Mouse (Mus musculus): ENCODE measurements around the gene Zfyve9. TPM values are rescaled to one million over a fixed set of nuclear protein-coding genes. Genes with fewer than 3 reads are reported as not detected.
A peak's percentile ranks its signal among the peaks of the same experiment; 100 is the strongest.

The Zfyve9 gene
- polyA plus RNA-seq, 1 experiment from 2014 or later, result 5.3 TPM

DNA sequence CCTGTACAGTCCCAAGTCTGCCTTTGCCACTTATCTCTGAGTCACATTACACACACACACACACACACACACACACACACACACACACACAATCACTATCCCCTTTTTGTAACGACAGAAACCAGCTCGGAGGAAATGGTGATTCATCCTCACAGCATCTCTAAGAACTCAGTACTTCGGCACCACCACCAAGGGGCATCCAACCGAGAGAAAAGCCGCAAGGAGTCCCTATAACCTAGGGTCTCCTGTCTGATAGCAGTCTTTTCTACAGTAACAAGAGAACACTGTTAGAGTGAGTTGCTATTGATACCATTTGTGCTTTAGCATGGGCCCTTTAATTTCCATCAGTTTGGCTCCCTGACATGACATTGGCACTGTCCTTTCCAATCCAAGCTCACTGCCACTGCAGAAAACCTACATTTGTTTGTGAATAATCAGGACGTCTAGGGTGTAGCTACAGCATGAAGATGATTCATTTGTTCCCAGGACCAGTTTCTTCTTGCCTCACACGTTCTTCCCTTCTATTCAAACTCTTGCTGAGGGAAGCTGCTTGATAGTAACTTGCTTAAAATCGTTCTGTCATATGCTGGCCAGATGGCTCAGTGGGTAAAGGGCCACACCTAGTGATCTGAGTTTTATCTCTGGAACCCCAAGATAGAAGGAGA is 2.0 kb upstream of the Zfyve9 start:
- no peak overlapping the region for H3K27ac ChIP-seq
- WGBS, result 43% methylated on average over 8 of the region's 8 CpGs
- no peaks in the 10 kb centered on the region for H3K36me3 ChIP-seq (replicated peaks)
- H3K27me3 ChIP-seq (ENCODE audit: poor library complexity, severe bottlenecking), result no peaks in the 10 kb centered on the region
- no peaks in the 10 kb centered on the region for H3K9me3 ChIP-seq
- DNase-seq (ENCODE audit: extremely low spot score, low spot score), result no peak
- no peak overlapping the region for H3K4me3 ChIP-seq
- H3K4me1 ChIP-seq, result peaks cover 38% of the 10 kb centered on the region

DNA sequence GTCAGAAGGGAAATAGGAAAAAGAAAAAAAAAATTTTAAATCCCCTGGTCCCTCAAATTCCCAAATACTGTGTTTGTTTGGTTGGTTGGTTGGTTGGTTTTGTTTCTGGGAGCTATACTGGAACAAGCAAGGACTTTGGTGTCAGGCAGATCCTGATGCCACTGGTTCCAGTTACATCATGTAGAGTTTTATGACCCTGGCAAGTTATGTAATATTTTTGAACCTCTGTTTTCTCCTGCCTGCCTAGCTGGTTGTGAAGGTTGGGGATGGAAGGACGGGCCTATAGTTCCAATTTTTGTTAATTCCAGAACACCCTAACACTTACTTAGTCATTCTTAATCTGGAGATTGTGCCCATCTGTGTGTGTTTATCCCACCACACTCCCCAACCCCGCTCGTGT is 998 bp upstream of the Zfyve9 start:
- Histone ChIP-seq H3K27ac (0 out of 2 replicates have a peak overlapping the region, but pooled peaks have one; percentile 99), H3K27me3 (ENCODE audit: poor library complexity, severe bottlenecking) (no peaks in the 10 kb centered on the region), H3K4me1 (peaks cover 38% of the 10 kb centered on the region), H3K9me3 (no peaks in the 10 kb centered on the region), H3K36me3 (replicated peaks) (no peaks in the 10 kb centered on the region), H3K4me3 (peak overlapping the region; percentile 96)
- DNase-seq (ENCODE audit: extremely low spot score, low spot score), result no peak
- WGBS, result 67% methylated on average over 3 of the region's 3 CpGs

DNA sequence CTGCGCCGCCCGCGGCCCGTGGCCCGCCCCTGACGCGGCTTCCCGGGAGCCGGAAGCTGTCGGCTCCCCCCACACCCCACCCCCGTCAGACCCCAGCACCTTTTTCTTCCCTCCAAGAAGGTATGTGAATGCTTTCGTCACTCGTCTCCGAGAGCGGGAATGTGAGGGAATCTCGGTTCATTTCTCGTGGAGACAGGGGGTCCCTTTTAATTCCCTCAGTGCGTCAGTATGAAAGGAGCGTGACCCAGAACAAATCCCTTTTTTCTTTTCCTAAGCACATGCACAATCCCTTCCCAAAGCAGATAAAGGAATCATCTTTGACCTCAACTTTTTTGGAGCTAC is 237 bp upstream of the Zfyve9 start:
- WGBS, result under 1% methylated on average over 20 of the region's 20 CpGs
- Histone ChIP-seq H3K36me3 (replicated peaks) (no peaks in the 10 kb centered on the region), H3K27me3 (ENCODE audit: poor library complexity, severe bottlenecking) (no peaks in the 10 kb centered on the region), H3K27ac (peak overlapping the region; percentile 99), H3K4me1 (peaks cover 38% of the 10 kb centered on the region), H3K4me3 (peak overlapping the region; percentile 96), H3K9me3 (no peaks in the 10 kb centered on the region)
- peak; percentile 71 for DNase-seq (ENCODE audit: extremely low spot score, low spot score)

DNA sequence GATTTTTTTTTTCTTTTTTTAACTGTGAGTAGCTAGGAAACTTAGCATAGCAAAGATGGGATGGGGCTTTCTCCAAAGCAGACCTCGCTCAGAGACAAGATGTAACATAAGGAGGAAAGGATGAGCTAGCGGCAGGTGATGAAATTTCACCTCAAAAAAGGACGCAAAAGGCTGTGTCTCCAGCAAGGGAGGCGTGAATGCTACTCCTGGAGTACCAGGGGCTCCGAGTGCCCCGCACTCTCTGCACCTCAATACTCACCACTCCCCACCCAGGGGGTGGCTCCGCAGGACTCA is 888 bp downstream of the Zfyve9 start:
- Histone ChIP-seq H3K27ac (peak overlapping the region; percentile 99), H3K4me3 (peak overlapping the region; percentile 96), H3K36me3 (replicated peaks) (no peaks in the 10 kb centered on the region), H3K4me1 (peaks cover 38% of the 10 kb centered on the region), H3K27me3 (ENCODE audit: poor library complexity, severe bottlenecking) (no peaks in the 10 kb centered on the region), H3K9me3 (no peaks in the 10 kb centered on the region)
- DNase-seq (ENCODE audit: extremely low spot score, low spot score), result no peak
- 0% methylated on average over 7 of the region's 7 CpGs for WGBS

DNA sequence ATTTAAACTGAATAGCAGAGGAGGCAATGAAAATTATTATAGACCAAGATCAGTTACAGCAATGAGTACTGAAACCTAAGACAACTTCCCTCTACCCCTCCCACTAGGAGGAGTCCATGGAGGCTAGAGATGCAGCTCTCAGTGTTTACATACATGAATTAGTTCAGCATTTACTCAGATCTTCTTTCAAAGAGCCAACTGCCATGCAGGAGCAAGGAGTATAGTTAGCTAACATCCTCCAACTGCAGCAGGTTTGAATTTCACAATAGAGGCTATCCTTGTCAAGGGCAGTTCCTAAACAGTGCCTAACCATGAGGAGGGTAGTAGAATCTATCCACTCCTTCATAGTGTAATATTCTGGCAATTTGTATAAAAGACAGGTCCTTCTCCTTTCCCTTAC is 12.1 kb downstream of the Zfyve9 start:
- H3K36me3 ChIP-seq (replicated peaks), result no peaks in the 10 kb centered on the region; the same call in 1 of the 2 replicates
- H3K9me3 ChIP-seq, result no peaks in the 10 kb centered on the region
- no peaks in the 10 kb centered on the region for H3K27me3 ChIP-seq (ENCODE audit: poor library complexity, severe bottlenecking)
- H3K27ac ChIP-seq, result no peak overlapping the region
- H3K4me1 ChIP-seq, result no peaks in the 10 kb centered on the region
- DNase-seq (ENCODE audit: extremely low spot score, low spot score), result no peak
- no peak overlapping the region for H3K4me3 ChIP-seq

DNA sequence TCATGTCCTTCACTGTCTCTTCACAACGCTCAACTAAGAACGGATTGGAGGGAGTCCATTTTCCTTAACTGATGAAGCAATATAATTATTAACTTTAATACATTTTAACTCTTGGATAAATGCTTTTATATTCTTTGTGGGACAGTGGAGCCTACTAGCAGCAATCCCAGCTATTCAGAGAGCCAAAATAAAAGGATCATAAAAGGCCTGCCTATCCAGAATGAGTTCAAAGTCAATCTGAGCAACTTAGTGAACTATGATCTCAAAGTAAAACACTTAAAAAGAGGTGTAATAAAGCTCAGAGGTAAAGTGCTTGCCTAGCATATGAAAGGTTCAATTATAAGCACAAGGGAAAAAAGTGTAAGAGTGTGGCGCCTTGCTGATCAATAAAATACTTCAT is 21.0 kb downstream of the Zfyve9 start:
- Histone ChIP-seq H3K36me3 (replicated peaks) (no peaks in the 10 kb centered on the region), H3K9me3 (no peaks in the 10 kb centered on the region), H3K4me1 (no peaks in the 10 kb centered on the region), H3K27me3 (ENCODE audit: poor library complexity, severe bottlenecking) (no peaks in the 10 kb centered on the region), H3K4me3 (no peak overlapping the region), H3K27ac (no peak overlapping the region)
- DNase-seq (ENCODE audit: extremely low spot score, low spot score), result no peak
- WGBS, result 97% methylated on average over 3 of the region's 3 CpGs

DNA sequence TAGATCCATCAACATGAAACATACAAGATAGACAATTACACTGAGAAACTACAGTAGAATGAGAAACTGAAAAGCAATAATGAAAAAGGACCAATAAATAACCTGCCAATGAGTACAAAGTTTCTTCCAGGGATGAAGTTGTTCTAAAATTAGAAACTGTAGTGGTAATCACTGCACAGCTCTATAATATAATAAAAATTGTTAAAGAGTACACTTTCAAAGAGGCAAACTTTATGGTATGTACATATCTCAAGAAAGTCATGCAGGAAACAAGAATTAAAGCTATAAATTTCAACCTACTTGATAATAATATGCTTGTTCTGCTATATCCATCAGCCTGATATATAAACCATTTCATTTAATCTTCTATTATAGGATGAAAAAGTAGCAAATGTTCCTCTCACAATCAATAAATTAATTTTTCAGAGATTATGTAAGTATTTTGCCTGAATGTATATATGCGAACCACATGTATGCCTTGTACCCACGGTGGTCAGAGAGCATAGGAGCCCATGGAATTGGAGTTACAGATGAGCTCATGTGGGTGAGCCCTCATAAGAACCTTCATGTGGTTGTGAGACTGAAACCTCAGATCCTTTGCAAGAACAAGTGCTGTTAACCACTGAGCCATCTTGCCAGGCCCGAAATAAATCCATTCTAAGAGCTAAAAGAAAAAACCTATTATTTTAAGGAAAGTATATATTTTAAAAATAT is 34.3 kb downstream of the Zfyve9 start:
- Histone ChIP-seq H3K4me1 (no peaks in the 10 kb centered on the region), H3K36me3 (replicated peaks) (no peaks in the 10 kb centered on the region), H3K9me3 (no peaks in the 10 kb centered on the region), H3K27me3 (ENCODE audit: poor library complexity, severe bottlenecking) (no peaks in the 10 kb centered on the region), H3K4me3 (no peak overlapping the region), H3K27ac (no peak overlapping the region)
- no peak for DNase-seq (ENCODE audit: extremely low spot score, low spot score)
- 96% methylated on average over 3 of the region's 3 CpGs for WGBS

DNA sequence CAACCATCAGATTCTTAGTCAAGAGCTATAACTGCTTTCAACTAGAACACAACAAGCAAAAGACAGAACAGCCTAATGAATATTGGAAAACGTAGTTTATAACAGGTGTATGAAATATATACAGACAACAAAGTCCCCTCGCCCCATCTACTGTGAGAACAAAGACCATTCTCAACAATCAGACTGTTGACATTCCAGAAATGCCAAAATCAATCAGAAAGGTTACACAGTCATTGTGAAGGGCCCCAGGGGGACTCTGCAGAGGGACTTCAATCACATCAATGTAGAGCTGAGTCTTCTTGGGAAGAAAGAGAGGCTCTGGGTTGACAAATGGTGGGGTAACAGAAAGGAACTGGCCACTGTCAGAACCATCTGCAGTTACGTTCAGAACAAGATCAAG is 49.0 kb downstream of the Zfyve9 start:
- H3K36me3 ChIP-seq (replicated peaks), result 0 out of 2 replicates have a peak, but pooled peaks cover 3% of the 10 kb centered on the region
- H3K9me3 ChIP-seq, result peaks cover 4% of the 10 kb centered on the region; the same call in 1 of the 2 replicates
- DNase-seq (ENCODE audit: extremely low spot score, low spot score), result no peak
- H3K27me3 ChIP-seq (ENCODE audit: poor library complexity, severe bottlenecking), result no peaks in the 10 kb centered on the region
- no peak overlapping the region for H3K4me3 ChIP-seq
- peaks cover 9% of the 10 kb centered on the region for H3K4me1 ChIP-seq
- H3K27ac ChIP-seq, result no peak overlapping the region
- WGBS, result 50% methylated on average over 3 of the region's 3 CpGs

DNA sequence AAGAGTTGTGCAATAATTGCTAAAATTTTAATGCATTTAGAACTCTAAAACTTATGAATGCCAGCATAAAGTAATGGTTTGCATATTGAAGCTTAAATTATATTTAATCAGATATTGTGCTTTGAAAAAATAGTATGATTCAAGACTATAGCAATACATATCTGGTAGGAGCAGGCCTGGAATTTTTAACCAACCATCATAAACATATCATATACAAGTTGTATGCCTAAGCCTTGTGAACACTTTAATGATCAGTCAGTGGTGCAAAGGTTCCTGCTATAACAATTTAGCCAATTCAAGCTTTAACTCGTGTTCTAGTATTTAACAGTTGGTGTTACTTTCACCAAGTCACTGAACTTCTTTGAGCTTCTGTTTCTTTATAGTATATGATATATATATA is 50.1 kb downstream of the Zfyve9 start:
- Histone ChIP-seq H3K9me3 (peaks cover 4% of the 10 kb centered on the region; the same call in 1 of the 2 replicates), H3K4me1 (peaks cover 9% of the 10 kb centered on the region), H3K27ac (no peak overlapping the region), H3K4me3 (no peak overlapping the region), H3K36me3 (replicated peaks) (peaks cover 9% of the 10 kb centered on the region), H3K27me3 (ENCODE audit: poor library complexity, severe bottlenecking) (no peaks in the 10 kb centered on the region)
- 86% methylated on average over 1 of the region's 1 CpGs for WGBS
- no peak for DNase-seq (ENCODE audit: extremely low spot score, low spot score)

DNA sequence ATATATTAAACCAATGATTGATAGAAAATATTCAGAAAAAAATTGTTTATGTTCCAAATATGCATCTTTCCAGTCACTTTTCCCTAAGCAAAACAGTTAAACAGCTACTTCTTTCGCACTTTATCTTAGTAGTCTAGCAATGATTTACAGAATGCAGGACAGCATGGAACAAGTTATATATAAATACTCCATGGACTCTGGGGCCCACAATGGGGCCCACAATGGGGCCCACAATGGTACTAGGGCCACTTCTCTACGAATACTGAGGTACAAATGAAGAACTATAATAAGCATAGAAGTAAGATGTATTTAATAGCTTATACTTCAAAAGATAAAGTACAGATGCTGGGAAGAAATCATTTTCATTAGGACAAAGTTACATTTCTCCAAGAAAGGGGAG is 56.5 kb downstream of the Zfyve9 start:
- peaks cover 35% of the 10 kb centered on the region for H3K36me3 ChIP-seq (replicated peaks)
- 92% methylated on average over 2 of the region's 2 CpGs for WGBS

DNA sequence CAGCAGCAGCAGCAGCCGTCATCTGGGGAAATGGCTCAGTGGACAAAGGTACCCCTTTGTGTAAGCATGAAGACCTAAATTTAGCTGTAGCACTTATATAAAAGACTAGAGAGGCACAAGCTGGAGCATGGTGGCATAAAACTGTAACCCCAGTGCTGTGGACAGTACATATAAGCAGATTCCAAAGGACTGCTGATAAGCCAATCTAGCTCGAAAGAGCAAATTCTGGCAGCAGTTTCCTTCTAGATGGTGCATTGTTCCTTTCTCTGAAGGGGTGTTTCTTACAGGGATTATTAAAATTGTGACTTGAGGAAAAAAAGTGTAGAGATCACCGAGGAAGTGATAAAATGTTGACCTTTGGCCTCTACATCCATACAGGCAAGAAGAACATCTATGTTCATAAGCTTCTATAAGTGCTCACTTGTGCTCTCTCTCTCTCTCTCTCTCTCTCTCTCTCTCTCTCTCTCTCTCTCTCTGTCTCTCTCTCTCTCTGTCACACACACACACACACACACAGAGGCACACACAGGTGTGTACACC is 59.3 kb downstream of the Zfyve9 start:
- no peak for DNase-seq (ENCODE audit: extremely low spot score, low spot score)
- no peaks in the 10 kb centered on the region for H3K9me3 ChIP-seq
- H3K36me3 ChIP-seq (replicated peaks), result peaks cover 56% of the 10 kb centered on the region
- no peak overlapping the region for H3K4me3 ChIP-seq
- 90% methylated on average over 3 of the region's 3 CpGs for WGBS
- H3K27ac ChIP-seq, result no peak overlapping the region
- H3K4me1 ChIP-seq, result no peaks in the 10 kb centered on the region
- no peaks in the 10 kb centered on the region for H3K27me3 ChIP-seq (ENCODE audit: poor library complexity, severe bottlenecking)

More for the DNA sequence above, 56.5 kb downstream of the Zfyve9 start:
- DNase-seq (ENCODE audit: extremely low spot score, low spot score), result no peak
- Histone ChIP-seq H3K27ac (no peak overlapping the region), H3K27me3 (ENCODE audit: poor library complexity, severe bottlenecking) (no peaks in the 10 kb centered on the region), H3K4me1 (no peaks in the 10 kb centered on the region), H3K4me3 (no peak overlapping the region), H3K9me3 (no peaks in the 10 kb centered on the region)

DNA sequence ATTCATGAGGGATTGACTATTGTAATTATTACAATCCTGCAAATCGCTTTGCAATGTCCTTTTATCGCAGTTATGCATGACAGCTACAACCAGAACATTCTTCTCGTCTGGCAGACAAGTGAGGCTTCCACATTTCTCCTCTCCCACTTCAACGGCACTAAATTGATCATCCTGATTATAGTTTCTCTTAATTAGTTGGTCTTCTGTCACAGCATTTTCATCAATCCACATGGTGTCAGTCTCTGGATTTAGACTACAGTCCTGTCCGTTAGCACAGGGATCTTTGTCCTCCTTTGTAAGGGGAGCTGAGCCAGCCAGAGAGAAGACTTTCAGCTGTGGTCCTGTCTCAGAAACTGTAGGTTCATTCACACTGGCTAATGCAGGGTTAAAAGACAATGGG is 61.2 kb downstream of the Zfyve9 start, which contains the start of gene 3110021N24Rik:
TSS of gene 3110021N24Rik (plus strand) at position 301 of the 400 bp plus-strand sequence.
- H3K36me3 ChIP-seq (replicated peaks), result peaks cover 55% of the 10 kb centered on the region
- no peaks in the 10 kb centered on the region for H3K9me3 ChIP-seq
- DNase-seq (ENCODE audit: extremely low spot score, low spot score), result no peak
- H3K27ac ChIP-seq, result no peak within 1 kb of the TSS
- no peaks in the 10 kb centered on the region for H3K27me3 ChIP-seq (ENCODE audit: poor library complexity, severe bottlenecking)
- WGBS, result 90% methylated on average over 5 of the region's 5 CpGs
- no peaks in the 10 kb centered on the region for H3K4me1 ChIP-seq
- H3K4me3 ChIP-seq, result no peak within 1 kb of the TSS

DNA sequence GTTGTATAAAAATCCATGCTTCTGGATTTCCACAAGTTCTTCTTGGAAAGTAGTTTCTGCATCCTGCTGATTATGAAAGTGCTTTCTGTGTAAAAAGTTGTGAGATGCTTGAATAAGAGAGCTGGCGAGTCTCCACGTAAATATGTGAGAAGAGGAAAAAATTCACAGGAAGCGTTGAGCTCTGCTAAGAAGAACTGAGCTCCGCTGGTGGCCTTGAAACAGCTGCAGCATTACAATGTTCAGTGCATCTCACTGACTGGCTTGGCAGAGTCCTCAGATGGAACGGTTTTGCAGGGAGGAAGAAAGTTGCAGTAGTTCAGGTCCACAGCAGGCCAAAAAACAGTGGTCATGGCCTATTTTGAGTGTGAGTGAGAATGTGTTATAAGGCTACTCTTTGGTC is 72.4 kb downstream of the Zfyve9 start:
- Histone ChIP-seq H3K27ac (no peak overlapping the region), H3K9me3 (no peaks in the 10 kb centered on the region), H3K36me3 (replicated peaks) (peaks cover 27% of the 10 kb centered on the region), H3K27me3 (ENCODE audit: poor library complexity, severe bottlenecking) (no peaks in the 10 kb centered on the region), H3K4me3 (no peak overlapping the region), H3K4me1 (no peaks in the 10 kb centered on the region)
- 93% methylated on average over 5 of the region's 5 CpGs for WGBS
- no peak for DNase-seq (ENCODE audit: extremely low spot score, low spot score)

Data from forebrain, embryonic 10.5 days (tissue).